Mouse (Mus musculus) CD4-positive naive resting alpha-beta T cell, adult 57 days (primary cell): Measurements from ENCODE around the gene Crygs. TPM values are rescaled to one million over a fixed set of nuclear protein-coding genes. Genes with fewer than 3 reads are reported as not detected.

ENCODE experiments used
- total RNA-seq: library from RNA; stranded (reverse); gene quantifications from one replicate; pipeline ENCODE4 v1.2.4, GENCODE M21; 2023

Crygs gene
- total RNA-seq: not detected

DNA sequence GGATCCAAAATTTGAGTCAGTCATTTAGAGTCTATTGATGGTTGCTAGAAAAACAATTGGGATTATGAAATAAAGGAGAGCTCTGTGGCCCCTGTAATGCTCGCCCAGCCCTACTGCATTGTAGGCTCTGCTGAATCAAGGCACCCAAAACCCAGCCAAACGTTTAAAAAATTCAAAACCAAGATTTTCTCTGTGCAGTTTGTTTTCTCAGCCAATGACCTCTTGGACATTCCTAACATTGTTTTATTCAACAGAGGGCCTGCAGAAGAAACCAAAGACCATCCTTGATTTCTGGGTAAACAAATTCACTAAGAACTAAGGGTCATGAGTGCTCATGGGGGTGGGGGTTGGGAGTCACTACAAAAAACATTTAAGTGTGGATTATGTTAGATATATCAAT lies at the start of gene Crygs:
Crygs (minus strand) TSS at position 101 of the 400 bp plus-strand sequence.

DNA sequence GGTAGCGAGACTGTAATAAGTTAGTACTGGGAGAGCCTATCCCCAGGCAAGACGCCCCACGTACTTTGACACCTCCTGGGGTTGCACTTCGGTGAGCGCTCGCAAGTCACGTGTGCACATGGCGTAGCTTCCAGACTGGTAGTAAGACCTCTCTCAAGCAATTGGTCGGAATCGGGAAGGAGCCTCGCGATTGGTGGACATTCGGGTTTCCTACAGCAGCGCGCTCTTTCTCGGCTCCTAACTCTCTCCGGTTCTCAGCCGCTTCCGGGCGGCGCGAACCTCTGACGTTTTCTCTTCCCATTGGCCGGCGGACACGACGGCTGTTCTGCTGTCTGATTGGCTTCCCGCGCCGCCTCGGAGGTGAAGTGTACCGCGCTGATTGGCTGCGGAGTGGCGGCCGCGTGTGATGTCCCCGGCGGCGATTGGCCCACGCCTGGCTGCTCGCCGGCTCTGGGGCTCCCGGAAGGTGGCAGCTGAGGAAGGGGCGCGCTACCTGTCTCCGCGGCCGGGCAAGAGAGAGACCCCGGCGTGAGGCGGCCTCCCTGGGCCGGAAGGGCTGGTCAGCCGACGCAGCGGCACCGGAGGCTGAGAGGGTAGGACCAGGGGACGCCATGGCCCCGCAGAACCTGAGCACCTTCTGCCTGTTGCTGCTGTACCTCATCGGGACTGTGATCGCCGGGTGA lies 46.2 kb upstream of the Crygs start, which contains the start of the genes Tbccd1 and Dnajb11:
Tbccd1 (minus strand) TSS at position 239 of the 683 bp plus-strand sequence.
Dnajb11 (plus strand) TSS at position 415 of the 683 bp plus-strand sequence.

Other genes with a start within 250 kb of the Crygs start
- gene Dgkg, start 154.4 kb downstream of the Crygs start, total RNA-seq: 1.6 TPM
- 15.0 TPM for gene Tbccd1, start 46.1 kb upstream of the Crygs start, total RNA-seq
- gene Dnajb11, start 46.3 kb upstream of the Crygs start, total RNA-seq: 52.9 TPM
- gene Ahsg, start 79.7 kb upstream of the Crygs start, total RNA-seq: not detected
- gene Fetub, start 106.8 kb upstream of the Crygs start, total RNA-seq: not detected
- not detected for gene Hrg, start 139.5 kb upstream of the Crygs start, total RNA-seq
- gene Kng2, start 217.9 kb upstream of the Crygs start, total RNA-seq: not detected
- gene Kng1, start 246.3 kb upstream of the Crygs start, total RNA-seq: not detected